Mouse (Mus musculus): ENCODE measurements around the gene Ppp1r12c.

The Ppp1r12c gene

GRCm38 (mm10) chr7:4437721-4438120, 63.8 kb downstream of the Ppp1r12c start:
- intact Hi-C loops (cut with DNase I): no loop called here

- intact Hi-C loops (cut with DNase I): loop anchor here (2.0 to 5.0 kb wide), 2 partner anchors 39 to 90 kb away; partner anchors contain the start of gene Tnni3
Observed at GRCm38 (mm10) chr7:4432026-4432425, 69.5 kb downstream of the Ppp1r12c start.

- intact Hi-C loops (cut with DNase I): loop anchor here (5.0 kb wide), 1 partner anchor 91 kb away; the partner anchor contains the start of gene Tnni3
Observed at GRCm38 (mm10) chr7:4431548-4431947, 69.9 kb downstream of the Ppp1r12c start.

Small RNA genes within 50 kb of the gene (microRNA-seq; reads per million reads assigned to microRNA genes)
- gene Gm24605: 0 reads per million in 2 experiments
